Mouse (Mus musculus) frontal cortex, adult (tissue): Measurements from ENCODE around the gene Syn3.
A peak's percentile ranks its signal among the peaks of the same experiment; 100 is the strongest.

Experiments
- ATAC-seq: cut with Nextera tagmentation; 2 replicates; pipeline ENCODE4 v1.9.2; 2017; ENCODE audit warnings: mild to moderate bottlenecking, moderate library complexity, mixed read lengths; ENCODE audit not compliant: low TSS enrichment

The Syn3 gene

GRCm38 (mm10) chr10:86339121-86339520 lies 159.6 kb downstream of the Syn3 start:
- no peak for ATAC-seq

GRCm38 (mm10) chr10:86338121-86338715 lies 160.5 kb downstream of the Syn3 start:
- ATAC-seq: no peak

- no peak for ATAC-seq
These were observed 161.5 kb downstream of the Syn3 start for GRCm38 (mm10) chr10:86337239-86337638.

GRCm38 (mm10) chr10:86336506-86336905 lies 162.2 kb downstream of the Syn3 start:
- no peak for ATAC-seq

GRCm38 (mm10) chr10:86334581-86334980 lies 164.1 kb downstream of the Syn3 start:
- ATAC-seq: no peak

GRCm38 (mm10) chr10:86332942-86333341 lies 165.8 kb downstream of the Syn3 start:
- no peak for ATAC-seq

GRCm38 (mm10) chr10:86331681-86332281 lies 166.9 kb downstream of the Syn3 start:
- peak; percentile 62 for ATAC-seq

GRCm38 (mm10) chr10:86330993-86331680 lies 167.6 kb downstream of the Syn3 start:
- ATAC-seq: no peak

GRCm38 (mm10) chr10:86329241-86329882 lies 169.3 kb downstream of the Syn3 start:
- no peak for ATAC-seq

- ATAC-seq: no peak
These were observed 170.0 kb downstream of the Syn3 start for GRCm38 (mm10) chr10:86328691-86329090.

GRCm38 (mm10) chr10:86328143-86328542 lies 170.6 kb downstream of the Syn3 start:
- no peak for ATAC-seq

GRCm38 (mm10) chr10:86325272-86325671 lies 173.4 kb downstream of the Syn3 start:
- no peak for ATAC-seq

GRCm38 (mm10) chr10:86323275-86323994 lies 175.3 kb downstream of the Syn3 start:
- peak; percentile 28 for ATAC-seq

- ATAC-seq: no peak
These were observed 176.7 kb downstream of the Syn3 start for GRCm38 (mm10) chr10:86322006-86322405.

GRCm38 (mm10) chr10:86321194-86321593 lies 177.5 kb downstream of the Syn3 start:
- ATAC-seq: peak; percentile 29

GRCm38 (mm10) chr10:86320204-86320603 lies 178.5 kb downstream of the Syn3 start:
- ATAC-seq: no peak

GRCm38 (mm10) chr10:86319526-86319925 lies 179.2 kb downstream of the Syn3 start:
- ATAC-seq: no peak

GRCm38 (mm10) chr10:86318552-86319140 lies 180.1 kb downstream of the Syn3 start:
- no peak for ATAC-seq

GRCm38 (mm10) chr10:86317633-86318032 lies 181.1 kb downstream of the Syn3 start:
- no peak for ATAC-seq

GRCm38 (mm10) chr10:86315513-86315912 lies 183.2 kb downstream of the Syn3 start:
- no peak for ATAC-seq

GRCm38 (mm10) chr10:86313448-86313847 lies 185.2 kb downstream of the Syn3 start:
- no peak for ATAC-seq

GRCm38 (mm10) chr10:86312976-86313375 lies 185.7 kb downstream of the Syn3 start:
- ATAC-seq: no peak
